Mouse (Mus musculus) erythroblast, embryonic 14.5 days (primary cell): ENCODE measurements around the gene Inf2.

Experiments used
- GATA1 ChIP-seq: IDR thresholded peaks from 2 replicates; pipeline ENCODE4 v1.6.1; 2012; ENCODE audit warnings: low read length, inconsistent platforms, mixed read lengths
- TAL1 ChIP-seq: IDR thresholded peaks from 3 replicates; pipeline ENCODE4 v1.6.1; 2012; ENCODE audit warnings: low read length, inconsistent platforms, mixed read lengths

- TF ChIP-seq TAL1 (no peak), GATA1 (no peak)
Observed at GRCm38 (mm10) chr12:112639526-112639925, 50.9 kb downstream of the Inf2 start.
